Mouse (Mus musculus) embryonic facial prominence, embryonic 14.5 days (tissue): ENCODE results near the gene Myh3. TPM values are rescaled to one million over a fixed set of nuclear protein-coding genes. Genes with fewer than 3 reads are reported as not detected.
"Not testable (repeated sequence)": the region's sequence is repeated elsewhere in the genome, so short reads cannot be mapped to it uniquely, and the experiment has no call there.

Experiments
- ATAC-seq: fragments of 200-750 bp; cut with Nextera tagmentation; 2 replicates; pipeline ENCODE4 v1.8.0; 2017; ENCODE audit warnings: low read depth, moderate number of reproducible peaks, moderate TSS enrichment
- DNase-seq: peaks from one replicate; pipeline ENCODE4 v3.0.0-alpha.2; 2015; ENCODE audit warnings: low spot score
- H3K27ac ChIP-seq: fragments of 300-500 bp; sonication (generic); replicated peaks from 2 replicates; pipeline ENCODE4 v1.5.1; 2014; ENCODE audit warnings: low read depth, mild to moderate bottlenecking, low read length, moderate library complexity
- H3K27me3 ChIP-seq: fragments of 300-500 bp; sonication (generic); replicated peaks from 2 replicates; pipeline ENCODE4 v1.6.1; 2014; ENCODE audit warnings: low read length; ENCODE audit not compliant: control insufficient read depth, insufficient read depth
- H3K36me3 ChIP-seq: fragments of 300-500 bp; sonication (generic); 2 replicates; pipeline ENCODE4 v1.6.1; 2014; ENCODE audit warnings: low read length, mixed read lengths; ENCODE audit not compliant: control insufficient read depth, insufficient read depth
- H3K4me1 ChIP-seq: fragments of 300-500 bp; sonication (generic); 2 replicates; pipeline ENCODE4 v1.6.1; 2014; ENCODE audit warnings: antibody characterized with exemption, low read length; ENCODE audit not compliant: control insufficient read depth, insufficient read depth
- H3K4me2 ChIP-seq: fragments of 300-500 bp; sonication (generic); 2 replicates; pipeline ENCODE4 v1.6.1; 2014; ENCODE audit warnings: low read depth, mild to moderate bottlenecking, low read length, moderate library complexity, mixed read lengths
- H3K4me3 ChIP-seq: fragments of 300-500 bp; sonication (generic); 2 replicates; pipeline ENCODE4 v1.5.1; 2014; ENCODE audit warnings: low read depth, mild to moderate bottlenecking, low read length
- H3K9ac ChIP-seq: fragments of 300-500 bp; sonication (generic); 2 replicates; pipeline ENCODE4 v1.6.1; 2014; ENCODE audit warnings: low read depth, mild to moderate bottlenecking, low read length, moderate library complexity, mixed read lengths
- H3K9me3 ChIP-seq: fragments of 300-500 bp; sonication (generic); 2 replicates; pipeline ENCODE4 v1.6.1; 2016; ENCODE audit warnings: low read length; ENCODE audit not compliant: control insufficient read depth
- WGBS: fragments of 180-500 bp; shearing (Covaris S2); extraction: QIAGEN DNeasy Blood & Tissue Kit; methylation state at CpG from one replicate; pipeline ENCODE4 v1.1.7; 2014; 5-methylcytosine and 5-hydroxymethylcytosine counted together
- polyA plus RNA-seq: library from polyadenylated mRNA; unstranded; fragments of >200 nt; fragmentation: Nextera tagmentation; extraction: Ambion mirVana; gene quantifications from 2 replicates; pipeline ENCODE4 v1.2.1, GENCODE M21; 2014

Myh3 gene
- polyA plus RNA-seq, 1 experiment from 2014 or later = 488 TPM

- ATAC-seq, H3K36me3 ChIP-seq, H3K27ac ChIP-seq, DNase-seq, H3K4me1 ChIP-seq, H3K9ac ChIP-seq, H3K27me3 ChIP-seq, H3K4me3 ChIP-seq, H3K9me3 ChIP-seq, H3K4me2 ChIP-seq: not testable (repeated sequence)
- 90% methylated on average over 12 of the region's 12 CpGs for WGBS
Measured at GRCm38 (mm10) chr11:67092354-67092753, 14.3 kb downstream of the Myh3 start.

DNA sequence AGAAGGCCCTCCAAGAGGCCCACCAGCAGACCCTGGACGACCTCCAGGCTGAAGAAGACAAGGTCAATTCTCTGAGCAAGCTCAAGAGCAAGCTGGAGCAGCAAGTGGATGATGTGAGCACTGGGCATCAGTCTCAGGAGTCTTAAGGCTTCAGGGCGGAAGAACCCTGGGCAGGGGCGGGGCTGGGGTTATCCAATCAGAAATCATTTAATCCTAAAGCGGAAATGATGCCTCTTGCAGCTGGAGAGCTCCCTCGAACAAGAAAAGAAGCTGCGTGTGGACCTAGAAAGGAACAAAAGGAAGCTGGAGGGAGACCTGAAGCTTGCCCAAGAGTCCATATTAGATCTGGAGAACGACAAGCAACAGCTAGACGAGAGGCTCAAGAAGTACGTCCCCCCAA, 15.1 kb downstream of the Myh3 start:
- no peaks in the 10 kb centered on the region for H3K4me1 ChIP-seq
- DNase-seq (no peak), ATAC-seq (no peak)
- no peaks in the 10 kb centered on the region for H3K27me3 ChIP-seq
- no peaks in the 10 kb centered on the region for H3K9me3 ChIP-seq
- H3K9ac ChIP-seq = no peak overlapping the region
- H3K27ac ChIP-seq = no peak overlapping the region
- H3K36me3 ChIP-seq = no peaks in the 10 kb centered on the region
- 86% methylated on average over 9 of the region's 9 CpGs for WGBS
- no peak overlapping the region for H3K4me3 ChIP-seq
- no peak overlapping the region for H3K4me2 ChIP-seq

DNA sequence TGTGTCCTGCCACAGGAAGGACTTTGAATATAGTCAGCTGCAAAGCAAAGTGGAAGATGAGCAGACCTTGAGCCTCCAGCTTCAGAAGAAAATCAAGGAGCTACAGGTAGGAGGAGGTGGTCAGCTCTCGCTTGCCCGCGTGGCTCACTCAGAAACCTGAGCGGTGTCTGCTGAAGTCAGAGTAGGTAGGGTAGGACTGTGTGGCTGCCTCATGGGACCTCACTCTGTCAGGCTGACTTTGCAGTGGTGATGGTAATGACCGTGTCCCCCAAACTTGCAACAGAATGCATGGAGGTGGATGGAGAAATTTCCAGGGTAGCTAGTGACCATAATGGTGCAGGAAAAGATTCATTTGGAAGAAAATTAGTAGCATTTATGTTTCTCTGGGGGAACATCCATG, 15.6 kb downstream of the Myh3 start:
- H3K9ac ChIP-seq = no peak overlapping the region
- no peaks in the 10 kb centered on the region for H3K27me3 ChIP-seq
- no peaks in the 10 kb centered on the region for H3K4me1 ChIP-seq
- DNase-seq (no peak), ATAC-seq (no peak)
- no peak overlapping the region for H3K4me2 ChIP-seq
- H3K4me3 ChIP-seq = no peak overlapping the region
- no peaks in the 10 kb centered on the region for H3K9me3 ChIP-seq
- 90% methylated on average over 5 of the region's 5 CpGs for WGBS
- no peaks in the 10 kb centered on the region for H3K36me3 ChIP-seq
- H3K27ac ChIP-seq = no peak overlapping the region

DNA sequence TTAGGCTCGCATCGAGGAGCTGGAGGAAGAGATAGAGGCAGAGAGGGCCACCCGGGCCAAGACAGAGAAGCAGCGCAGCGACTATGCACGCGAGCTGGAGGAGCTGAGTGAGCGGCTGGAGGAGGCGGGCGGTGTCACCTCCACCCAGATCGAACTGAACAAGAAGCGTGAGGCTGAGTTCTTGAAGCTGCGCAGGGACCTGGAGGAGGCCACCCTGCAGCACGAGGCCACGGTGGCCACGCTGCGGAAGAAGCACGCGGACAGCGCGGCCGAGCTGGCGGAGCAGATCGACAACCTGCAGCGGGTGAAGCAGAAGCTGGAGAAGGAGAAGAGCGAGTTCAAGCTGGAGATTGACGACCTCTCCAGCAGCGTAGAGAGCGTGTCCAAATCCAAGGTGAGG, 16.4 kb downstream of the Myh3 start:
- Histone ChIP-seq H3K4me2 (no peak overlapping the region), H3K27me3 (no peaks in the 10 kb centered on the region), H3K4me1 (no peaks in the 10 kb centered on the region), H3K9ac (no peak overlapping the region), H3K27ac (no peak overlapping the region), H3K4me3 (no peak overlapping the region), H3K36me3 (no peaks in the 10 kb centered on the region), H3K9me3 (no peaks in the 10 kb centered on the region)
- ATAC-seq = no peak
- WGBS = 81% methylated on average over 29 of the region's 29 CpGs
- DNase-seq = no peak

- WGBS = 92% methylated on average over 10 of the region's 10 CpGs
- H3K4me2 ChIP-seq = no peak overlapping the region
- H3K4me3 ChIP-seq = no peak overlapping the region
- H3K9ac ChIP-seq = no peak overlapping the region
- no peak for DNase-seq
- H3K27ac ChIP-seq = no peak overlapping the region
- ATAC-seq = no peak
- no peaks in the 10 kb centered on the region for H3K27me3 ChIP-seq
- H3K9me3 ChIP-seq = no peaks in the 10 kb centered on the region
- no peaks in the 10 kb centered on the region for H3K36me3 ChIP-seq
- no peaks in the 10 kb centered on the region for H3K4me1 ChIP-seq
Measured at GRCm38 (mm10) chr11:67097709-67098108, 19.6 kb downstream of the Myh3 start.

DNA sequence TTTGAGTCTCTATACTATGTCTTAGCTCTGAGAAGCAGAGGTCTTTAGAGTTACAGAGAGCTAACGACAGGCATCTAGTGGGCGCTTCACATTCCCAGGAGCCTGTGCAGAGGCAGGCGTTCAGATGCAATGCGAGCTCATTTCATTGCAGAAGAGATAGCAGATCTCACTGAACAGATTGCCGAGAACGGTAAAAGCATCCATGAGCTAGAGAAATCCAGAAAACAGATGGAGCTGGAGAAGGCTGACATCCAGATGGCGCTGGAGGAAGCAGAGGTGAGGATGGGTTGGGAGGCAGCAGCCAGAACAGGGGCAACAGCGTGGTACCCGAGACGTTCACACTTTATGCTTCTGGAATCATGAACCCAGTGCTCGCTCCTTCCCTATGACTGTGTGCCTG, 20.3 kb downstream of the Myh3 start:
- WGBS = 81% methylated on average over 11 of the region's 11 CpGs
- H3K27ac ChIP-seq = no peak overlapping the region
- no peaks in the 10 kb centered on the region for H3K9me3 ChIP-seq

DNA sequence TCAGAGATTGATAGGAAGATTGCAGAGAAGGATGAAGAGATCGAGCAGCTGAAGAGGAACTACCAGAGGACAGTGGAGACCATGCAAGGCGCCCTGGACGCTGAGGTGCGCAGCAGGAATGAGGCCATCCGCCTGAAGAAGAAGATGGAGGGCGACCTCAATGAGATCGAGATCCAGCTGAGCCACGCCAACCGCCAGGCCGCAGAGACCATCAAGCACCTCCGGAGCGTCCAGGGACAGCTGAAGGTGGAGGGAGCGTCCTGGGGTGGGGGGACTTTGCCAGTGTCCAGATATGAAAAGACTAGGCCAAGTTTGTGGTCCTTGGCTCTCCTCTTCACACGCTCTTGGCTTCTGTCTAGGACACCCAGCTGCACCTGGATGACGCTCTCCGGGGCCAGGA, 21.1 kb downstream of the Myh3 start:
- no peak overlapping the region for H3K27ac ChIP-seq
- H3K9me3 ChIP-seq = no peaks in the 10 kb centered on the region
- DNase-seq = no peak
- no peak overlapping the region for H3K4me2 ChIP-seq
- no peaks in the 10 kb centered on the region for H3K27me3 ChIP-seq
- no peak for ATAC-seq
- H3K36me3 ChIP-seq = no peaks in the 10 kb centered on the region
- H3K4me1 ChIP-seq = no peaks in the 10 kb centered on the region
- H3K9ac ChIP-seq = no peak overlapping the region
- H3K4me3 ChIP-seq = no peak overlapping the region
- 95% methylated on average over 16 of the region's 16 CpGs for WGBS

More for the DNA sequence above, 20.3 kb downstream of the Myh3 start:
- Histone ChIP-seq H3K4me2 (no peak overlapping the region), H3K36me3 (no peaks in the 10 kb centered on the region), H3K4me3 (no peak overlapping the region), H3K4me1 (no peaks in the 10 kb centered on the region), H3K27me3 (no peaks in the 10 kb centered on the region), H3K9ac (no peak overlapping the region)
- DNase-seq (no peak), ATAC-seq (no peak)

DNA sequence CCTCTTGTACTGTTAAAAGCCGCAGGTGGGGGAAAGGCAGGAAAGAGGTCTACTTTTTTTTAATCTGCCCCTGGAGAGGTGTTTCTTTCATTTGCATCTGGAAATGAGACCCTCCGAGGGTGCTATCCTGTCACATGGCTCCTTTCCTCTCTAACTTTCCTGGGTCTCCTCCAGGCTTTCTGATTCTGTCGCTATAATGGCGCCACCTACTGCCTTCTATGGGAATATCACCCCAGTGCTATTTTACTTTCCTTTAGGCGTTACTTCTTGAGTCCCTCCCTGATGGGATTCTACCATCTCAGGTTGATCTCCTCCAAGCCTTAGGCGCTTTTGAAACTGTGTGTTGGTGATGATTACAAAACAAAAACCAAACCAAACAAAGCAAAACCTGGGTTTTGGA, 22.1 kb downstream of the Myh3 start:
- no peak overlapping the region for H3K4me2 ChIP-seq
- H3K9me3 ChIP-seq = no peaks in the 10 kb centered on the region
- H3K27ac ChIP-seq = no peak overlapping the region
- no peaks in the 10 kb centered on the region for H3K27me3 ChIP-seq
- H3K36me3 ChIP-seq = no peaks in the 10 kb centered on the region
- H3K4me1 ChIP-seq = no peaks in the 10 kb centered on the region
- no peak overlapping the region for H3K9ac ChIP-seq
- no peak for ATAC-seq
- DNase-seq = peak; percentile 30
- H3K4me3 ChIP-seq = no peak overlapping the region
- 31% methylated on average over 6 of the region's 6 CpGs for WGBS

DNA sequence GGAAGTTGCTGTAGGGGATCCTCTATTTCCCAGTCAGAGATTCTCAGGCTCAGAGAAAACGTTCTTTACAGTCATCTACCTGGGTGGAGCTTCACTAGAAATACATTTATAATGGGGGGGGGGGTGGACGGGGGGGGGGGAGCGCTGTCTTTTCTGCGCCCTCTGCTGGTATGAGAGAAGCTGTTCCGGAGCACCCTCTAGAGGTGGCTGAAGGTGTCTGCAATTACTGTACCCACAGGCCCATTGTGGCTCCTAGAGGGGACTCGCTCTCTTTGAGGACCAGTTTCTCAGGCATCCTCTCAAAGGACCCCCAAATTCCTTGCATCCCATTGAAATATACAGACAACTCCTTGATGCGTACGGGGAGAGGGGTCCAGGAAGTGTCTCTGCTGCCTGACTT, 23.6 kb downstream of the Myh3 start:
- ATAC-seq = no peak
- DNase-seq = no peak
- 40% methylated on average over 5 of the region's 8 CpGs for WGBS

More for the DNA sequence above, 23.6 kb downstream of the Myh3 start:
- no peaks in the 10 kb centered on the region for H3K4me1 ChIP-seq
- no peak overlapping the region for H3K4me2 ChIP-seq
- H3K9ac ChIP-seq = no peak overlapping the region
- H3K9me3 ChIP-seq = no peaks in the 10 kb centered on the region
- no peaks in the 10 kb centered on the region for H3K27me3 ChIP-seq
- no peak overlapping the region for H3K4me3 ChIP-seq
- H3K27ac ChIP-seq = no peak overlapping the region
- H3K36me3 ChIP-seq = no peaks in the 10 kb centered on the region
